Mouse (Mus musculus) midbrain, embryonic 14.5 days (tissue): ENCODE data around the gene Tet1. TPM values are rescaled to one million over a fixed set of nuclear protein-coding genes. Genes with fewer than 3 reads are reported as not detected.
"Not testable (repeated sequence)": the region's sequence is repeated elsewhere in the genome, so short reads cannot be mapped to it uniquely, and the experiment has no call there.

ENCODE experiments used
- ATAC-seq: fragments of 200-750 bp; cut with Nextera tagmentation; 2 replicates; pipeline ENCODE4 v1.8.0; 2017; ENCODE audit warnings: moderate number of reproducible peaks, moderate library complexity; ENCODE audit not compliant: low FRiP score, low TSS enrichment
- DNase-seq: peaks from one replicate; pipeline ENCODE4 v3.0.0-alpha.2; 2015
- H3K27ac ChIP-seq: fragments of 300-500 bp; sonication (generic); replicated peaks from 2 replicates; pipeline ENCODE4 v1.5.1; 2014; ENCODE audit warnings: mild to moderate bottlenecking, low read depth, low read length, moderate library complexity
- H3K27me3 ChIP-seq: fragments of 300-500 bp; sonication (generic); 2 replicates; pipeline ENCODE4 v1.6.1; 2014; ENCODE audit warnings: low read length, control low read depth, mixed read lengths; ENCODE audit not compliant: control insufficient read depth, insufficient read depth
- H3K36me3 ChIP-seq: fragments of 300-500 bp; sonication (generic); 2 replicates; pipeline ENCODE4 v1.6.1; 2014; ENCODE audit warnings: low read length, control low read depth; ENCODE audit not compliant: control insufficient read depth, insufficient read depth
- H3K4me1 ChIP-seq: fragments of 300-500 bp; sonication (generic); 2 replicates; pipeline ENCODE4 v1.6.1; 2014; ENCODE audit warnings: mild to moderate bottlenecking, antibody characterized with exemption, low read length, control low read depth; ENCODE audit not compliant: control insufficient read depth, insufficient read depth
- H3K4me2 ChIP-seq: fragments of 300-500 bp; sonication (generic); 2 replicates; pipeline ENCODE4 v1.6.1; 2014; ENCODE audit warnings: mild to moderate bottlenecking, low read length, moderate library complexity
- H3K4me3 ChIP-seq: fragments of 300-500 bp; sonication (generic); replicated peaks from 2 replicates; pipeline ENCODE4 v1.5.1; 2014; ENCODE audit warnings: low read depth, low read length
- H3K9ac ChIP-seq: fragments of 300-500 bp; sonication (generic); replicated peaks from 2 replicates; pipeline ENCODE4 v1.6.1; 2014; ENCODE audit warnings: mild to moderate bottlenecking, low read length, moderate library complexity
- H3K9me3 ChIP-seq: fragments of 300-500 bp; sonication (generic); 2 replicates; pipeline ENCODE4 v1.6.1; 2016; ENCODE audit warnings: low read length, control low read depth, mixed read lengths; ENCODE audit not compliant: control insufficient read depth
- WGBS: fragments of 180-500 bp; shearing (Covaris S2); extraction: QIAGEN DNeasy Blood & Tissue Kit; methylation state at CpG from one replicate; pipeline ENCODE4 v1.1.7; 2014; 5-methylcytosine and 5-hydroxymethylcytosine counted together
- polyA plus RNA-seq: library from polyadenylated mRNA; unstranded; fragments of >200 nt; fragmentation: Nextera tagmentation; extraction: Ambion mirVana; gene quantifications from 2 replicates; pipeline ENCODE4 v1.2.1, GENCODE M21; 2014

The Tet1 gene
- polyA plus RNA-seq, 1 experiment from 2014 or later, result 44.3 TPM

GRCm38 (mm10) chr10:62791251-62792176 lies 117.3 kb downstream of the Tet1 start:
- Histone ChIP-seq H3K9me3 (no peaks in the 10 kb centered on the region), H3K27ac (peak overlapping the region; percentile 93), H3K4me2 (peak overlapping the region; percentile 65), H3K27me3 (no peaks in the 10 kb centered on the region), H3K9ac (peak overlapping the region; percentile 98), H3K4me3 (peak overlapping the region; percentile 99), H3K4me1 (peaks cover 5% of the 10 kb centered on the region), H3K36me3 (peaks cover 38% of the 10 kb centered on the region)
- ATAC-seq (peak; percentile 84), DNase-seq (peak; percentile 36)
- 1% methylated on average over 78 of the region's 78 CpGs for WGBS

- H3K27me3 ChIP-seq, H3K4me3 ChIP-seq, H3K9me3 ChIP-seq, H3K4me1 ChIP-seq, DNase-seq, H3K27ac ChIP-seq, H3K4me2 ChIP-seq, ATAC-seq, H3K9ac ChIP-seq: not testable (repeated sequence)
- H3K36me3 ChIP-seq, result peaks cover 96% of the 10 kb centered on the region
- WGBS, result 98% methylated on average over 1 of the region's 1 CpGs
These were observed 127.0 kb downstream of the Tet1 start for GRCm38 (mm10) chr10:62781776-62782175.

Other genes with a start within 250 kb of the Tet1 start
- 2.7 and 2.9 TPM in 2 replicates for gene Stox1, start 182.9 kb downstream of the Tet1 start, polyA plus RNA-seq
- 86.9 and 116 TPM in 2 replicates for gene Ccar1, start 116.7 kb downstream of the Tet1 start, polyA plus RNA-seq
- 15.3 and 17.9 TPM in 2 replicates for gene Slc25a16, start 11.6 kb upstream of the Tet1 start, polyA plus RNA-seq
- gene Dna2, start 38.0 kb upstream of the Tet1 start, polyA plus RNA-seq, result 3.2 and 5.8 TPM in 2 replicates
- gene Rufy2, start 71.2 kb upstream of the Tet1 start, polyA plus RNA-seq, result 59.9 and 60.3 TPM in 2 replicates
- gene Hnrnph3, start 115.2 kb upstream of the Tet1 start, polyA plus RNA-seq, result 101 TPM in 2 replicates
- gene Pbld2, start 115.3 kb upstream of the Tet1 start, polyA plus RNA-seq, result 0.79 and 0.89 TPM in 2 replicates
- 0.58 and 0.93 TPM in 2 replicates for gene Pbld1, start 151.2 kb upstream of the Tet1 start, polyA plus RNA-seq
- gene Atoh7, start 190.7 kb upstream of the Tet1 start, polyA plus RNA-seq, result 1.4 and 2.5 TPM in 2 replicates